Mouse (Mus musculus): Measurements from ENCODE around the gene Pex10.
"Not testable (repeated sequence)": the region's sequence is repeated elsewhere in the genome, so short reads cannot be mapped to it uniquely, and the experiment has no call there.

Gene Pex10

GRCm38 (mm10) chr4:155064474-155064873, 2.3 kb upstream of the Pex10 start:
- DNase-seq (ENCODE audit: low spot score), result no peak

- peak; percentile 91 for DNase-seq (ENCODE audit: low spot score)
These were observed 614 bp upstream of the Pex10 start for GRCm38 (mm10) chr4:155065970-155066833.

GRCm38 (mm10) chr4:155068357-155068972, 1.6 kb downstream of the Pex10 start:
- DNase-seq (ENCODE audit: low spot score), result no peak

GRCm38 (mm10) chr4:155069191-155069590, 2.4 kb downstream of the Pex10 start:
- peak; percentile 32 for DNase-seq (ENCODE audit: low spot score)

- DNase-seq (ENCODE audit: low spot score), result no peak
These were observed 3.4 kb downstream of the Pex10 start for GRCm38 (mm10) chr4:155070199-155070598.

GRCm38 (mm10) chr4:155070921-155071320, 4.1 kb downstream of the Pex10 start:
- DNase-seq (ENCODE audit: low spot score), result peak; percentile 35

GRCm38 (mm10) chr4:155074418-155074817, 7.6 kb downstream of the Pex10 start:
- no peak for DNase-seq (ENCODE audit: low spot score)

GRCm38 (mm10) chr4:155075137-155075536, 8.3 kb downstream of the Pex10 start:
- no peak for DNase-seq (ENCODE audit: low spot score)

GRCm38 (mm10) chr4:155075813-155076212, 9.0 kb downstream of the Pex10 start:
- DNase-seq (ENCODE audit: low spot score), result no peak

- DNase-seq (ENCODE audit: low spot score), result no peak
These were observed 9.9 kb downstream of the Pex10 start for GRCm38 (mm10) chr4:155076677-155077076.

GRCm38 (mm10) chr4:155078808-155079207, 12.0 kb downstream of the Pex10 start:
- DNase-seq (ENCODE audit: low spot score), result not testable (repeated sequence)

- peak; percentile 89 for DNase-seq (ENCODE audit: low spot score)
These were observed 12.8 kb downstream of the Pex10 start for GRCm38 (mm10) chr4:155079666-155080065.

- DNase-seq (ENCODE audit: low spot score), result no peak
These were observed 16.7 kb downstream of the Pex10 start for GRCm38 (mm10) chr4:155083553-155083952.

- no peak for DNase-seq (ENCODE audit: low spot score)
These were observed 17.5 kb downstream of the Pex10 start for GRCm38 (mm10) chr4:155084351-155084750.

GRCm38 (mm10) chr4:155085206-155086107, 18.6 kb downstream of the Pex10 start:
- no peak for DNase-seq (ENCODE audit: low spot score)

- DNase-seq (ENCODE audit: low spot score), result peak; percentile 100
These were observed 19.6 kb downstream of the Pex10 start, which contains the start of the genes Rer1 and Morn1 for GRCm38 (mm10) chr4:155086108-155087024. TSS of gene Rer1 (minus strand) at chr4:155086382. TSS of gene Morn1 (plus strand) at chr4:155086577.

- no peak for DNase-seq (ENCODE audit: low spot score)
These were observed 22.4 kb downstream of the Pex10 start for GRCm38 (mm10) chr4:155089241-155089640.

- DNase-seq (ENCODE audit: low spot score), result no peak
These were observed 23.3 kb downstream of the Pex10 start for GRCm38 (mm10) chr4:155090147-155090546.

- no peak for DNase-seq (ENCODE audit: low spot score)
These were observed 24.1 kb downstream of the Pex10 start for GRCm38 (mm10) chr4:155090688-155091449.

GRCm38 (mm10) chr4:155092718-155093430, 26.1 kb downstream of the Pex10 start:
- DNase-seq (ENCODE audit: low spot score), result no peak
